Mouse (Mus musculus) kidney, embryonic 14.5 days (tissue): ENCODE data around the gene Atp6v1a. TPM values are rescaled to one million over a fixed set of nuclear protein-coding genes. Genes with fewer than 3 reads are reported as not detected.

Source experiments
- ATAC-seq: fragments of 200-750 bp; cut with Nextera tagmentation; 2 replicates; pipeline ENCODE4 v1.8.0; 2017; ENCODE audit warnings: moderate number of reproducible peaks, mild to moderate bottlenecking, moderate TSS enrichment, moderate library complexity; ENCODE audit not compliant: low FRiP score, low TSS enrichment
- H3K27ac ChIP-seq: fragments of 300-500 bp; sonication (generic); 2 replicates; pipeline ENCODE4 v1.5.1; 2014; ENCODE audit warnings: low read depth, mild to moderate bottlenecking, low read length, moderate library complexity, mixed read lengths
- H3K27me3 ChIP-seq: fragments of 300-500 bp; sonication (generic); 2 replicates; pipeline ENCODE4 v1.6.1; 2014; ENCODE audit warnings: mild to moderate bottlenecking, low read length; ENCODE audit not compliant: control insufficient read depth, insufficient read depth
- H3K36me3 ChIP-seq: fragments of 300-500 bp; sonication (generic); 2 replicates; pipeline ENCODE4 v1.6.1; 2014; ENCODE audit warnings: low read length, mixed read lengths; ENCODE audit not compliant: control insufficient read depth, insufficient read depth
- H3K4me1 ChIP-seq: fragments of 300-500 bp; sonication (generic); 2 replicates; pipeline ENCODE4 v1.6.1; 2014; ENCODE audit warnings: low read length, mixed read lengths; ENCODE audit not compliant: control insufficient read depth, insufficient read depth
- H3K4me2 ChIP-seq: fragments of 300-500 bp; sonication (generic); replicated peaks from 2 replicates; pipeline ENCODE4 v1.6.1; 2014; ENCODE audit warnings: low read depth, mild to moderate bottlenecking, low read length
- H3K4me3 ChIP-seq: fragments of 300-500 bp; sonication (generic); 2 replicates; pipeline ENCODE4 v1.5.1; 2014; ENCODE audit warnings: mild to moderate bottlenecking, low read length
- H3K9ac ChIP-seq: fragments of 300-500 bp; sonication (generic); 2 replicates; pipeline ENCODE4 v1.6.1; 2014; ENCODE audit warnings: low read depth, mild to moderate bottlenecking, low read length, moderate library complexity
- H3K9me3 ChIP-seq: fragments of 300-500 bp; sonication (generic); 2 replicates; pipeline ENCODE4 v1.6.1; 2016; ENCODE audit warnings: low read length; ENCODE audit not compliant: control insufficient read depth
- WGBS: fragments of 180-500 bp; shearing (Covaris S2); extraction: QIAGEN DNeasy Blood & Tissue Kit; methylation state at CpG from one replicate; pipeline ENCODE4 v1.1.7; 2014; 5-methylcytosine and 5-hydroxymethylcytosine counted together
- polyA plus RNA-seq: library from polyadenylated mRNA; unstranded; fragments of >200 nt; fragmentation: Nextera tagmentation; extraction: Ambion mirVana; gene quantifications from 2 replicates; pipeline ENCODE4 v1.2.1, GENCODE M21; 2014

Atp6v1a gene
- polyA plus RNA-seq, 1 experiment from 2014 or later: 75.6 TPM

- Histone ChIP-seq H3K4me1 (no peaks in the 10 kb centered on the region), H3K27ac (no peak overlapping the region), H3K9ac (no peak overlapping the region), H3K27me3 (no peaks in the 10 kb centered on the region), H3K4me2 (no peak overlapping the region), H3K4me3 (no peak overlapping the region), H3K9me3 (no peaks in the 10 kb centered on the region), H3K36me3 (no peaks in the 10 kb centered on the region)
- no peak for ATAC-seq
- WGBS: 31% methylated on average over 10 of the region's 10 CpGs
Observed at GRCm38 (mm10) chr16:44058745-44059144, 80.8 kb downstream of the Atp6v1a start.

GRCm38 (mm10) chr16:44055766-44056165 lies 83.7 kb downstream of the Atp6v1a start:
- H3K4me3 ChIP-seq: no peak overlapping the region
- 76% methylated on average over 8 of the region's 8 CpGs for WGBS
- H3K9ac ChIP-seq: no peak overlapping the region
- H3K36me3 ChIP-seq: no peaks in the 10 kb centered on the region
- H3K4me1 ChIP-seq: no peaks in the 10 kb centered on the region
- no peak overlapping the region for H3K27ac ChIP-seq
- H3K9me3 ChIP-seq: no peaks in the 10 kb centered on the region
- no peak for ATAC-seq
- H3K27me3 ChIP-seq: no peaks in the 10 kb centered on the region
- H3K4me2 ChIP-seq: no peak overlapping the region

GRCm38 (mm10) chr16:44053265-44053664 lies 86.2 kb downstream of the Atp6v1a start:
- no peak overlapping the region for H3K4me3 ChIP-seq
- H3K27ac ChIP-seq: no peak overlapping the region
- no peak overlapping the region for H3K9ac ChIP-seq
- no peak overlapping the region for H3K4me2 ChIP-seq
- no peaks in the 10 kb centered on the region for H3K4me1 ChIP-seq
- 51% methylated on average over 6 of the region's 6 CpGs for WGBS
- ATAC-seq: no peak
- no peaks in the 10 kb centered on the region for H3K27me3 ChIP-seq
- no peaks in the 10 kb centered on the region for H3K36me3 ChIP-seq
- no peaks in the 10 kb centered on the region for H3K9me3 ChIP-seq

- no peaks in the 10 kb centered on the region for H3K4me1 ChIP-seq
Observed at GRCm38 (mm10) chr16:44052390-44052789, 87.1 kb downstream of the Atp6v1a start.

GRCm38 (mm10) chr16:44050139-44050538 lies 89.4 kb downstream of the Atp6v1a start:
- 88% methylated on average over 5 of the region's 5 CpGs for WGBS
- Histone ChIP-seq H3K27ac (no peak overlapping the region), H3K9me3 (peaks cover 2% of the 10 kb centered on the region; the same call in 1 of the 2 replicates), H3K4me1 (no peaks in the 10 kb centered on the region), H3K4me3 (no peak overlapping the region), H3K9ac (no peak overlapping the region), H3K27me3 (no peaks in the 10 kb centered on the region), H3K4me2 (no peak overlapping the region), H3K36me3 (no peaks in the 10 kb centered on the region)
- no peak for ATAC-seq

More at GRCm38 (mm10) chr16:44052390-44052789, 87.1 kb downstream of the Atp6v1a start:
- no peak for ATAC-seq
- Histone ChIP-seq H3K4me3 (no peak overlapping the region), H3K9me3 (peaks cover under 1% of the 10 kb centered on the region; the same call in 1 of the 2 replicates), H3K36me3 (no peaks in the 10 kb centered on the region), H3K4me2 (no peak overlapping the region), H3K27ac (no peak overlapping the region), H3K9ac (no peak overlapping the region), H3K27me3 (no peaks in the 10 kb centered on the region)
- 87% methylated on average over 6 of the region's 6 CpGs for WGBS

DNA sequence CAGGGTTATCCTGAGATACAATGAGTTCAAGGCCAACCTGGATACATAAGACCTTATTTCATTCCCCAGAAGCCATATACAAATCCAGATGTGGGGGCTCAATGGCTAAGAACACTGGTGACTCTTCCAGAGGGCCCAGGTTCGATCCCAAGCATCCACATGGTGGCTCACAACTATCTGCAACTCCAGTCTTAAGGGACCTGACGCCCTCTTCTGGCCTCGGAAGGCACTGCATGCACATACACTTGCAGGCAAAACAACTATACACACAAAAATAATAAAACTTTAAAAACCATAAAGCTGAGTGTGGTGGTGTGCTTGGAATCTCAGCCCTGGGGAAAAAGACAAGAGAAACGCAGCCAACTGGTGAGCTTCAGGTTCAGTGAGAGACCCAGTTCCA lies 100.4 kb downstream of the Atp6v1a start:
- 81% methylated on average over 4 of the region's 4 CpGs for WGBS
- H3K9ac ChIP-seq: no peak overlapping the region
- no peak overlapping the region for H3K4me2 ChIP-seq
- no peaks in the 10 kb centered on the region for H3K9me3 ChIP-seq
- H3K36me3 ChIP-seq: no peaks in the 10 kb centered on the region
- no peak for ATAC-seq
- H3K4me3 ChIP-seq: no peak overlapping the region
- H3K4me1 ChIP-seq: no peaks in the 10 kb centered on the region
- no peaks in the 10 kb centered on the region for H3K27me3 ChIP-seq
- no peak overlapping the region for H3K27ac ChIP-seq

Other genes with a start within 250 kb of the Atp6v1a start
- 16.0 and 19.6 TPM in 2 replicates for gene Ccdc191, start 249.9 kb downstream of the Atp6v1a start, polyA plus RNA-seq
- gene Qtrt2, start 212.9 kb downstream of the Atp6v1a start, polyA plus RNA-seq: 29.3 and 46.2 TPM in 2 replicates
- 0.81 and 1.6 TPM in 2 replicates for gene Zdhhc23, start 159.9 kb downstream of the Atp6v1a start, polyA plus RNA-seq
- gene Gramd1c, start 76.4 kb downstream of the Atp6v1a start, polyA plus RNA-seq: 3.8 and 5.6 TPM in 2 replicates
- 70.9 and 77.4 TPM in 2 replicates for gene Naa50, start 125 bp upstream of the Atp6v1a start, polyA plus RNA-seq
- gene Usf3, start 33.5 kb upstream of the Atp6v1a start, polyA plus RNA-seq: 5.7 and 6.6 TPM in 2 replicates
- 0.57 and 0.89 TPM in 2 replicates for gene Sidt1, start 193.5 kb upstream of the Atp6v1a start, polyA plus RNA-seq
- 18.3 and 34.2 TPM in 2 replicates for gene Spice1, start 207.4 kb upstream of the Atp6v1a start, polyA plus RNA-seq